Comparison of ENCODE assay signal across 8 mouse cellular contexts in the genomic region with DNA sequence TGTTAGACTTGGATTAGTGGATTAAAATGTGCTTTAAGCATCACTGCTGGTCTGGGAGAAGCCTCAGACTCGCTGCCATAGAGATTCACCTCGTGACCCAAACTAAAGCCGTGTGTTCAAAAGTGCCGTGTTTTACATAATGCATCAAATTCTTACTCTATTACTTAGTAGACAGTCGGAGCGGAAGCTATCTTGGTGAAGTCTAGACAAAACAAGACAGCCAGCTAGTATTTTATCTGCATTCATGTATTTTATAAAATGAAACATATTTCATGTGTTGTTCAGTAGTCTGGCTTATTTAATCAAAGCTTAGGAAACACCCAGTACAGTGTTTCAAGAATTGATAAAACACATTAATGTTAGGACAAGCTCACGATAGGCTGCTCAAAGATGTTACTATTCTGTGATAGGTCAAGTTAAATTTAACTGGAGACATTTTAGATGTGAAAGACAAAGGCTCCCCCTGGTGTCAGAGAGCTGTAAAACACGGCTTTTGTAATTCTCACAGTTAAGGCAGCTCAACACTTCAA. TPM values are rescaled to one million over a fixed set of nuclear protein-coding genes. Genes with fewer than 3 reads are reported as not detected.
DNase-seq lines count a peak whose midpoint lies in the region; ATAC-seq and TF ChIP-seq lines count a peak whose summit lies in the region.

A gene (minus strand): TSS at position 327 of the 530 bp plus-strand sequence.

- ATAC-seq in inflammation-experienced regulatory T-cells, adult 6 months, result peak; percentile 50
- peak; percentile 63 for ATAC-seq in megakaryocyte progenitor cell, adult 5-6 weeks (replicated peaks; ENCODE audit: poor library complexity)

- H3K27ac ChIP-seq in cortical plate, adult 2 months (ENCODE audit: insufficient read depth, low read length), result peak within 1 kb of the TSS; percentile 78
- peak within 1 kb of the TSS; percentile 100 for H3K27ac ChIP-seq in gastrocnemius, adult 2 months

- no peak for TF ChIP-seq POLR2A in cortical plate, adult 2 months (IDR thresholded peaks at IDR 0.05; ENCODE audit: extremely low read depth, insufficient read depth, low read length)

- DNase-seq in adrenal gland, adult 2 months, result peak; percentile 77
- peak; percentile 67 for DNase-seq in gastrocnemius, adult 2 months
- peak; percentile 55 to 92 for DNase-seq in left cerebral cortex, adult 9 months (ENCODE audit: low spot score in 2 of 2)
- DNase-seq in right cerebral cortex, postnatal 10 days (ENCODE audit: low spot score in 2 of 2), result peak; percentile 89 to 90
- DNase-seq in yolk sac, embryonic 10.5 days (ENCODE audit: low spot score), result peak; percentile 59

- intact Hi-C loops in gastrocnemius, adult 2 months (cut with DNase I), result loop anchor here (1.0 to 5.0 kb wide), 3 partner anchors 153 to 365 kb away; a partner anchor contains a TSS

- H3K4me3 ChIP-seq in cortical plate, adult 2 months (ENCODE audit: insufficient read depth, low read length), result peak within 1 kb of the TSS; percentile 47
- peak within 1 kb of the TSS; percentile 89 for H3K4me3 ChIP-seq in gastrocnemius, adult 2 months

- TF ChIP-seq CTCF in cortical plate, adult 2 months (IDR thresholded peaks at IDR 0.05; ENCODE audit: extremely low read depth, insufficient read depth, low read length), result peak; percentile 31; the same call in 1 of the 2 replicates
- TF ChIP-seq CTCF in gastrocnemius, adult 2 months (IDR thresholded peaks at IDR 0.05), result peak; percentile 84

- no peaks in the 10 kb centered on the region; the same call in 1 of the 2 replicates for H3K4me1 ChIP-seq in cortical plate, adult 2 months (ENCODE audit: control insufficient read depth, insufficient read depth, low read length)

RNA-seq across cellular contexts. Expression of the gene that starts here (rescaled TPM):
- total RNA-seq in adrenal gland, adult 2 months (2021), result 10 to 100 TPM in 1 of 2 experiments, 1 to 10 TPM in 1; 5.5 to 12.6 TPM
- polyA plus RNA-seq in adrenal gland, adult 2 months (2012; rRNA removed), result 0.51 and 0.68 TPM in 2 replicates
- 7.5 and 7.7 TPM in 2 replicates for polyA plus RNA-seq in cortical plate, adult 2 months (2012; rRNA removed)
- total RNA-seq in gastrocnemius, adult 2 months (2021), result 1 to 10 TPM; 1.0 to 2.0 TPM
- 1 to 10 TPM; 2.8 to 7.3 (median 2.9) TPM for polyA plus RNA-seq in inflammation-experienced regulatory T-cells, adult 6 months (2017; shearing (Covaris generic))
- total RNA-seq in megakaryocyte progenitor cell, adult 5-6 weeks (2015), result 3.1 and 4.5 TPM in 2 replicates
- 2.0 and 5.6 TPM in 2 replicates for total RNA-seq in megakaryocyte progenitor cell, adult 5-6 weeks (2017)

Comparison
In these comparisons a context has a peak if more than half of its experiments do, and no peak if none do; other contexts are left out.
1. Peak in every context shown above with its lines: DNase-seq, ATAC-seq, H3K4me3 ChIP-seq and H3K27ac ChIP-seq.